Mouse (Mus musculus) forebrain, embryonic 11.5 days (tissue): Measurements from ENCODE around the gene Tmem237. TPM values are rescaled to one million over a fixed set of nuclear protein-coding genes. Genes with fewer than 3 reads are reported as not detected.

Experiments used
- ATAC-seq: fragments of 200-750 bp; cut with Nextera tagmentation; replicated peaks from 2 replicates; pipeline ENCODE4 v1.8.0; 2017; ENCODE audit warnings: moderate TSS enrichment; ENCODE audit not compliant: low FRiP score
- DNase-seq: peaks from one replicate; pipeline ENCODE4 v3.0.0-alpha.2; 2017; ENCODE audit warnings: low spot score
- H3K27ac ChIP-seq: fragments of 300-500 bp; sonication (generic); 2 replicates; pipeline ENCODE4 v1.5.1; 2014; ENCODE audit warnings: low read depth, low read length
- H3K27me3 ChIP-seq: fragments of 300-500 bp; sonication (generic); 2 replicates; pipeline ENCODE4 v1.6.1; 2014; ENCODE audit warnings: mild to moderate bottlenecking, low read length, mixed read lengths; ENCODE audit not compliant: control insufficient read depth, insufficient read depth
- H3K36me3 ChIP-seq: fragments of 300-500 bp; sonication (generic); 2 replicates; pipeline ENCODE4 v1.6.1; 2014; ENCODE audit warnings: mild to moderate bottlenecking, low read length, moderate library complexity, mixed read lengths; ENCODE audit not compliant: control insufficient read depth, insufficient read depth
- H3K4me1 ChIP-seq: fragments of 300-500 bp; sonication (generic); replicated peaks from 2 replicates; pipeline ENCODE4 v1.6.1; 2014; ENCODE audit warnings: low read length, mixed read lengths; ENCODE audit not compliant: control insufficient read depth, insufficient read depth
- H3K4me2 ChIP-seq: fragments of 300-500 bp; sonication (generic); 2 replicates; pipeline ENCODE4 v1.6.1; 2014; ENCODE audit warnings: low read depth, mild to moderate bottlenecking, low read length, moderate library complexity, mixed read lengths; ENCODE audit not compliant: severe bottlenecking
- H3K4me3 ChIP-seq: fragments of 300-500 bp; sonication (generic); 2 replicates; pipeline ENCODE4 v1.5.1; 2014; ENCODE audit warnings: low read depth, low read length
- H3K9ac ChIP-seq: fragments of 300-500 bp; sonication (generic); 2 replicates; pipeline ENCODE4 v1.6.1; 2014; ENCODE audit warnings: low read length
- H3K9me3 ChIP-seq: fragments of 300-500 bp; sonication (generic); 2 replicates; pipeline ENCODE4 v1.6.1; 2016; ENCODE audit warnings: low read length, mixed read lengths; ENCODE audit not compliant: control insufficient read depth
- WGBS: fragments of 180-500 bp; shearing (Covaris S2); extraction: QIAGEN DNeasy Blood & Tissue Kit; methylation state at CpG from one replicate; pipeline ENCODE4 v1.1.7; 2014; 5-methylcytosine and 5-hydroxymethylcytosine counted together
- polyA plus RNA-seq: library from polyadenylated mRNA; unstranded; fragments of >200 nt; fragmentation: Nextera tagmentation; extraction: Ambion mirVana; gene quantifications from 2 replicates; pipeline ENCODE4 v1.2.1, GENCODE M21; 2014

The Tmem237 gene
- polyA plus RNA-seq, 1 experiment from 2014 or later: 54.9 TPM

GRCm38 (mm10) chr1:59162309-59163024 is 42.3 kb upstream of the Tmem237 start:
- no peak overlapping the region for H3K4me2 ChIP-seq
- no peak overlapping the region for H3K27ac ChIP-seq
- H3K27me3 ChIP-seq: no peaks in the 10 kb centered on the region; the same call in 1 of the 2 replicates
- no peak for ATAC-seq
- WGBS: 27% methylated on average over 8 of the region's 8 CpGs
- H3K9ac ChIP-seq: no peak overlapping the region
- no peaks in the 10 kb centered on the region for H3K4me1 ChIP-seq
- no peak for DNase-seq
- no peak overlapping the region for H3K4me3 ChIP-seq
- H3K9me3 ChIP-seq: no peaks in the 10 kb centered on the region
- peaks cover 2% of the 10 kb centered on the region; the same call in 1 of the 2 replicates for H3K36me3 ChIP-seq

GRCm38 (mm10) chr1:59161396-59161795 is 41.2 kb upstream of the Tmem237 start:
- Histone ChIP-seq H3K4me1 (no peaks in the 10 kb centered on the region), H3K36me3 (peaks cover 2% of the 10 kb centered on the region; the same call in 1 of the 2 replicates), H3K9me3 (no peaks in the 10 kb centered on the region), H3K27ac (no peak overlapping the region), H3K4me3 (no peak overlapping the region), H3K27me3 (no peaks in the 10 kb centered on the region; the same call in 1 of the 2 replicates), H3K9ac (no peak overlapping the region), H3K4me2 (no peak overlapping the region)
- DNase-seq (no peak), ATAC-seq (no peak)
- 60% methylated on average over 6 of the region's 6 CpGs for WGBS

DNA sequence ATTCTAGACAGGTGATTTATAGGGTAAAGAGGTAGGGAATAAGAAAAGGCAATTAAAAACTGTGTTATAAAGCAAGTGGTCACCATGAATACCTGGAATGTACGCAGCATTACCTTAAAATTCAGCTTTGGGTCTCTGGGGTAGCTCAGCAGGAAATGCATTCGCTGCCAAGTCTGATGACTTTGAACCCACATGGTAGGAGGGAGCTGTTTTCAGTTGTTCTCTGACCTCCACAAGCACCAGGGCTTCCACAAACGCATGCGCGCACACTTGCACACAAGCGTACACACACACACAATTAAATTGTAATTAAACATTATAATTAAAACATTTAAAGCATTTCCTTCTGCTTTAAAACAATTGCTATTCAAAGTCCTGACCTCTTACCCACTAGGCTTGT is 40.7 kb upstream of the Tmem237 start:
- ATAC-seq (no peak), DNase-seq (no peak)
- Histone ChIP-seq H3K36me3 (peaks cover 2% of the 10 kb centered on the region; the same call in 1 of the 2 replicates), H3K4me2 (no peak overlapping the region), H3K4me3 (no peak overlapping the region), H3K9me3 (no peaks in the 10 kb centered on the region), H3K27me3 (no peaks in the 10 kb centered on the region; the same call in 1 of the 2 replicates), H3K4me1 (no peaks in the 10 kb centered on the region), H3K27ac (no peak overlapping the region), H3K9ac (no peak overlapping the region)
- WGBS: 85% methylated on average over 6 of the region's 6 CpGs

- H3K36me3 ChIP-seq: no peaks in the 10 kb centered on the region
- no peak overlapping the region for H3K27ac ChIP-seq
- ATAC-seq (no peak), DNase-seq (no peak)
- no peak overlapping the region for H3K9ac ChIP-seq
- H3K4me1 ChIP-seq: no peaks in the 10 kb centered on the region
- 91% methylated on average over 3 of the region's 3 CpGs for whole genome bisulfite sequencing
- no peaks in the 10 kb centered on the region for H3K9me3 ChIP-seq
- H3K4me3 ChIP-seq: no peak overlapping the region
- H3K4me2 ChIP-seq: no peak overlapping the region
- no peaks in the 10 kb centered on the region; the same call in 1 of the 2 replicates for H3K27me3 ChIP-seq
Measured at GRCm38 (mm10) chr1:59159136-59159535, 38.9 kb upstream of the Tmem237 start.

- Histone ChIP-seq H3K4me2 (no peak overlapping the region), H3K36me3 (no peaks in the 10 kb centered on the region), H3K9me3 (no peaks in the 10 kb centered on the region), H3K27ac (no peak overlapping the region), H3K9ac (no peak overlapping the region), H3K27me3 (no peaks in the 10 kb centered on the region; the same call in 1 of the 2 replicates), H3K4me1 (no peaks in the 10 kb centered on the region), H3K4me3 (no peak overlapping the region)
- ATAC-seq (no peak), DNase-seq (no peak)
- WGBS: 82% methylated on average over 7 of the region's 7 CpGs
Measured at GRCm38 (mm10) chr1:59158498-59158897, 38.3 kb upstream of the Tmem237 start.

- no peak overlapping the region for H3K4me2 ChIP-seq
- no peak overlapping the region for H3K27ac ChIP-seq
- no peaks in the 10 kb centered on the region for H3K4me1 ChIP-seq
- no peak for DNase-seq
- no peak for ATAC-seq
- WGBS: 90% methylated on average over 4 of the region's 4 CpGs
- H3K27me3 ChIP-seq: no peaks in the 10 kb centered on the region
- H3K9me3 ChIP-seq: no peaks in the 10 kb centered on the region
- no peak overlapping the region for H3K9ac ChIP-seq
- H3K4me3 ChIP-seq: no peak overlapping the region
- H3K36me3 ChIP-seq: no peaks in the 10 kb centered on the region
Measured at GRCm38 (mm10) chr1:59157846-59158245, 37.6 kb upstream of the Tmem237 start.

GRCm38 (mm10) chr1:59152346-59152745 is 32.1 kb upstream of the Tmem237 start:
- Histone ChIP-seq H3K4me3 (no peak overlapping the region), H3K9ac (no peak overlapping the region), H3K36me3 (no peaks in the 10 kb centered on the region), H3K27ac (no peak overlapping the region), H3K9me3 (no peaks in the 10 kb centered on the region), H3K27me3 (no peaks in the 10 kb centered on the region), H3K4me1 (no peaks in the 10 kb centered on the region), H3K4me2 (no peak overlapping the region)
- ATAC-seq (no peak), DNase-seq (no peak)
- 82% methylated on average over 4 of the region's 4 CpGs for WGBS

- WGBS: 86% methylated on average over 5 of the region's 5 CpGs
- no peaks in the 10 kb centered on the region for H3K27me3 ChIP-seq
Measured at GRCm38 (mm10) chr1:59150542-59150941, 30.3 kb upstream of the Tmem237 start.

GRCm38 (mm10) chr1:59144543-59144942 is 24.3 kb upstream of the Tmem237 start:
- no peak overlapping the region for H3K27ac ChIP-seq
- H3K9ac ChIP-seq: no peak overlapping the region
- ATAC-seq (no peak), DNase-seq (peak; percentile 58)
- WGBS: 78% methylated on average over 10 of the region's 10 CpGs
- no peaks in the 10 kb centered on the region for H3K9me3 ChIP-seq
- no peaks in the 10 kb centered on the region for H3K4me1 ChIP-seq
- no peak overlapping the region for H3K4me3 ChIP-seq
- H3K4me2 ChIP-seq: no peak overlapping the region
- H3K36me3 ChIP-seq: no peaks in the 10 kb centered on the region
- H3K27me3 ChIP-seq: no peaks in the 10 kb centered on the region

More at GRCm38 (mm10) chr1:59150542-59150941, 30.3 kb upstream of the Tmem237 start:
- DNase-seq (no peak), ATAC-seq (no peak)
- Histone ChIP-seq H3K9me3 (no peaks in the 10 kb centered on the region), H3K4me3 (no peak overlapping the region), H3K36me3 (no peaks in the 10 kb centered on the region), H3K9ac (no peak overlapping the region), H3K27ac (no peak overlapping the region), H3K4me1 (no peaks in the 10 kb centered on the region), H3K4me2 (no peak overlapping the region)
